ENCODE assay signal across 10 mouse cellular contexts in genomic region chr11:4261969-4262368, GRCm38 (mm10). TPM values are rescaled to one million over a fixed set of nuclear protein-coding genes. Genes with fewer than 3 reads are reported as not detected.
DNase-seq lines count a peak whose midpoint lies in the region; ATAC-seq and TF ChIP-seq lines count a peak whose summit lies in the region.
"Had no signal": no experiment of that assay in that cellular context is flagged by ENCODE, and none has a peak within 500 bp of the region (broad histone marks: within the 10 kb centered on the region; RNA-seq: fewer than 3 reads in every experiment).

No protein-coding gene starts in this region.

- H3K4me1 ChIP-seq in heart, adult 2 months (ENCODE audit: control insufficient read depth, insufficient read depth, low read length): peaks cover 7% of the 10 kb centered on the region
- peaks cover 39% of the 10 kb centered on the region for H3K4me1 ChIP-seq in heart, postnatal 0 days (ENCODE audit: control insufficient read depth, insufficient read depth)

- H3K4me2 ChIP-seq in heart, postnatal 0 days (ENCODE audit: low read depth, low read length): no peak overlapping the region
- H3K4me2 ChIP-seq: limb, embryonic 13.5 days; stomach, embryonic 15.5 days had no signal

- no peak for TF ChIP-seq EP300 in heart, adult 2 months (IDR thresholded peaks at IDR 0.05; ENCODE audit: insufficient read depth, low read depth, low read length)
- TF ChIP-seq EP300 in heart, postnatal 0 days (IDR thresholded peaks at IDR 0.05; ENCODE audit: low read depth): no peak

- H3K9me3 ChIP-seq in heart, postnatal 0 days (replicated peaks; ENCODE audit: control insufficient read depth, low read length): no peaks in the 10 kb centered on the region
- H3K9me3 ChIP-seq: limb, embryonic 13.5 days; stomach, embryonic 15.5 days had no signal

- peak in 1 of 2 experiments; percentile 39 for DNase-seq in heart, adult 2 months
- no peak for DNase-seq in heart, adult 9 months (ENCODE audit: low spot score in 2 of 2)
- DNase-seq in right cerebral cortex, postnatal 4 days: peak; percentile 61
- no peak for DNase-seq in right cerebral cortex, postnatal 36 days (ENCODE audit: low spot score in 2 of 2)
- DNase-seq in heart, postnatal 0 days (ENCODE audit: low spot score): peak; percentile 88
- peak; percentile 50 for DNase-seq in retina, embryonic 14.5 days (ENCODE audit: low spot score)
- DNase-seq in adrenal gland, adult 2 months: no peak
- DNase-seq in ovary, postnatal 10 days (ENCODE audit: low spot score): no peak

- 24% methylated on average over 5 of the region's 5 CpGs for WGBS in heart, adult 2 months
- 8% methylated on average over 5 of the region's 5 CpGs for WGBS in heart, postnatal 0 days

- intact Hi-C loops in heart, adult 2 months (cut with DNase I): no loop called here

- H3K9ac ChIP-seq in heart, adult 2 months (ENCODE audit: low read depth, low read length): no peak overlapping the region
- no peak overlapping the region for H3K9ac ChIP-seq in heart, postnatal 0 days (replicated peaks; ENCODE audit: low read depth, low read length)
- H3K9ac ChIP-seq: limb, embryonic 13.5 days; stomach, embryonic 15.5 days had no signal

- ATAC-seq in heart, postnatal 0 days (ENCODE audit: insufficient read depth, low read depth): peak; percentile 66

- H3K27ac ChIP-seq in heart, adult 2 months: no peak overlapping the region
- H3K27ac ChIP-seq in heart, postnatal 0 days (ENCODE audit: low read depth): no peak overlapping the region

- H3K79me2 ChIP-seq in heart, adult 2 months (replicated peaks; ENCODE audit: control insufficient read depth, insufficient read depth, low read length): no peaks in the 10 kb centered on the region

- no peak for TF ChIP-seq POLR2A in heart, adult 2 months (IDR thresholded peaks at IDR 0.05; ENCODE audit: insufficient read depth, low read depth, low read length)

- H3K36me3 ChIP-seq in heart, adult 2 months (ENCODE audit: control insufficient read depth, insufficient read depth, low read length): no peaks in the 10 kb centered on the region
- H3K36me3 ChIP-seq in heart, postnatal 0 days (replicated peaks; ENCODE audit: control insufficient read depth, insufficient read depth, low read length): no peaks in the 10 kb centered on the region
- H3K36me3 ChIP-seq: limb, embryonic 13.5 days; stomach, embryonic 15.5 days had no signal

- no peaks in the 10 kb centered on the region for H3K27me3 ChIP-seq in heart, adult 2 months (ENCODE audit: control insufficient read depth, insufficient read depth, low read length)
- H3K27me3 ChIP-seq in heart, postnatal 0 days (ENCODE audit: control insufficient read depth, insufficient read depth, low read length): peaks cover 17% of the 10 kb centered on the region

- peak; percentile 49 for TF ChIP-seq CTCF in heart, adult 2 months (IDR thresholded peaks at IDR 0.05)
- peak; percentile 55 for TF ChIP-seq CTCF in heart, postnatal 0 days (IDR thresholded peaks at IDR 0.05; ENCODE audit: low read depth)

- H3K4me3 ChIP-seq in heart, adult 2 months: no peak overlapping the region
- no peak overlapping the region for H3K4me3 ChIP-seq in heart, postnatal 0 days (ENCODE audit: low read depth, low read length)
- H3K4me3 ChIP-seq: limb, embryonic 13.5 days; stomach, embryonic 15.5 days had no signal

RNA-seq across cellular contexts. Expression of gene Lif, which starts 4.6 kb away (rescaled TPM):
- under 1 TPM; 0.21 to 0.36 TPM for total RNA-seq in heart, adult 2 months (2021)
- polyA plus RNA-seq in heart, adult 2 months (2012; rRNA removed): 1.5 TPM in 2 replicates
- total RNA-seq in heart, postnatal 0 days (2014; rRNA removed; ENCODE audit: low replicate concordance): 0.54 and 0.73 TPM in 2 replicates
- 0.32 and 0.71 TPM in 2 replicates for polyA plus RNA-seq in heart, postnatal 0 days (2015; fragmentation: Nextera tagmentation; extraction: Ambion mirVana)
- under 1 TPM; 0.06 to 0.24 TPM for total RNA-seq in adrenal gland, adult 2 months (2021)
- 0.43 and 1.0 TPM in 2 replicates for polyA plus RNA-seq in adrenal gland, adult 2 months (2012; rRNA removed)

RNA-seq across cellular contexts. Expression of gene Osm, which starts 25.7 kb away (rescaled TPM):
- total RNA-seq in heart, adult 2 months (2021): under 1 TPM; 0.13 to 0.14 TPM
- 0.14 and 0.15 TPM in 2 replicates for polyA plus RNA-seq in heart, adult 2 months (2012; rRNA removed)
- total RNA-seq in heart, postnatal 0 days (2014; rRNA removed; ENCODE audit: low replicate concordance): 0.84 TPM in 1 of 2 replicates, not detected in the other
- 0.10 TPM in 1 of 2 replicates, not detected in the other for polyA plus RNA-seq in heart, postnatal 0 days (2015; fragmentation: Nextera tagmentation; extraction: Ambion mirVana)
- total RNA-seq in adrenal gland, adult 2 months (2021): under 1 TPM in 1 of 2 experiments, not detected in 1; 0.45 TPM
- 0.13 and 0.17 TPM in 2 replicates for polyA plus RNA-seq in adrenal gland, adult 2 months (2012; rRNA removed)

RNA-seq across cellular contexts. Expression of gene Castor1, which starts 43.9 kb away (rescaled TPM):
- total RNA-seq in heart, adult 2 months (2021): 1 to 10 TPM; 4.0 to 5.9 TPM
- polyA plus RNA-seq in heart, adult 2 months (2012; rRNA removed): 10.7 and 13.5 TPM in 2 replicates
- total RNA-seq in heart, postnatal 0 days (2014; rRNA removed; ENCODE audit: low replicate concordance): 25.1 and 32.6 TPM in 2 replicates
- polyA plus RNA-seq in heart, postnatal 0 days (2015; fragmentation: Nextera tagmentation; extraction: Ambion mirVana): 8.1 and 8.4 TPM in 2 replicates
- 1 to 10 TPM; 3.5 to 4.1 TPM for total RNA-seq in adrenal gland, adult 2 months (2021)
- polyA plus RNA-seq in adrenal gland, adult 2 months (2012; rRNA removed): 11.6 and 14.6 TPM in 2 replicates

Comparison
In these comparisons a context has a peak if more than half of its experiments do, and no peak if none do; other contexts are left out.
1. DNase-seq: peak in right cerebral cortex, postnatal 4 days (single experiment), heart, postnatal 0 days (single experiment) and retina, embryonic 14.5 days (single experiment); none in heart, adult 9 months (0 of 2), right cerebral cortex, postnatal 36 days (0 of 2), adrenal gland, adult 2 months (single experiment) and ovary, postnatal 10 days (single experiment).